Mouse (Mus musculus) lung, embryonic 14.5 days (tissue): ENCODE results near the gene Syt3. TPM values are rescaled to one million over a fixed set of nuclear protein-coding genes. Genes with fewer than 3 reads are reported as not detected.
A peak's percentile ranks its signal among the peaks of the same experiment; 100 is the strongest.

Experiments
- ATAC-seq: fragments of 200-750 bp; cut with Nextera tagmentation; 2 replicates; pipeline ENCODE4 v1.8.0; 2017; ENCODE audit warnings: mild to moderate bottlenecking, moderate TSS enrichment, moderate library complexity; ENCODE audit not compliant: insufficient read depth
- DNase-seq: peaks from one replicate; pipeline ENCODE4 v3.0.0-alpha.2; 2015
- H3K27ac ChIP-seq: fragments of 300-500 bp; sonication (generic); 2 replicates; pipeline ENCODE4 v1.5.1; 2014; ENCODE audit warnings: low read depth, mild to moderate bottlenecking, moderate library complexity
- H3K27me3 ChIP-seq: fragments of 300-500 bp; sonication (generic); 2 replicates; pipeline ENCODE4 v1.6.1; 2014; ENCODE audit warnings: low read length, control low read depth; ENCODE audit not compliant: insufficient read depth
- H3K36me3 ChIP-seq: fragments of 300-500 bp; sonication (generic); 2 replicates; pipeline ENCODE4 v1.6.1; 2014; ENCODE audit warnings: control low read depth; ENCODE audit not compliant: insufficient read depth
- H3K4me1 ChIP-seq: fragments of 300-500 bp; sonication (generic); 2 replicates; pipeline ENCODE4 v1.6.1; 2014; ENCODE audit warnings: antibody characterized with exemption, control low read depth; ENCODE audit not compliant: insufficient read depth
- H3K4me2 ChIP-seq: fragments of 300-500 bp; sonication (generic); 2 replicates; pipeline ENCODE4 v1.6.1; 2014; ENCODE audit warnings: mild to moderate bottlenecking
- H3K4me3 ChIP-seq: fragments of 300-500 bp; sonication (generic); 2 replicates; pipeline ENCODE4 v1.5.1; 2014; ENCODE audit warnings: low read depth, low read length
- H3K9ac ChIP-seq: fragments of 300-500 bp; sonication (generic); 2 replicates; pipeline ENCODE4 v1.6.1; 2014
- H3K9me3 ChIP-seq: fragments of 300-500 bp; sonication (generic); 2 replicates; pipeline ENCODE4 v1.6.1; 2016; ENCODE audit warnings: low read depth, low read length, control low read depth
- CTCF ChIP-seq: IDR thresholded peaks from 2 replicates; pipeline ENCODE4 v1.5.1; 2016; ENCODE audit warnings: antibody characterized with exemption, low read depth
- WGBS: fragments of 180-500 bp; shearing (Covaris S2); extraction: QIAGEN DNeasy Blood & Tissue Kit; methylation state at CpG from one replicate; pipeline ENCODE4 v1.1.7; 2014; 5-methylcytosine and 5-hydroxymethylcytosine counted together
- polyA plus RNA-seq: library from polyadenylated mRNA; unstranded; fragments of >200 nt; fragmentation: Nextera tagmentation; extraction: Ambion mirVana; gene quantifications from 2 replicates; pipeline ENCODE4 v1.2.1, GENCODE M21; 2014

Gene Syt3
- polyA plus RNA-seq, 1 experiment from 2014 or later = 2.0 TPM

DNA sequence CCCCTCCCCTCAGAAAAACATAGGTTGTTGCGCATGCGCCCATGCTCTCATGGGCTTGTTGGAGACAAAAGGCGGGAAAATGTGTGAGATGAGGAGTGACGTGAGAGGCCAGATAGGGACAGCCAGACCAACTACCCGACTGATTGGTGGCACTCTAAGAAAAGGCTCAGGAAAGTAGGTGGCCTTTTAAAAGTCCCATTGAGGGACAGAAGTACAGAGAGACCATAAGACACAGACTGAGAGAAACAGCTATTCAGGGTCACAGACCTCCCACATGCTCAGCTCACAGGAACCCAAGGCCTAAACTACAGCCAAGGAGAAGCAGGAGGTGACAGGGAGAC, 22.1 kb downstream of the Syt3 start:
- ATAC-seq = peak; percentile 65; the same call in 1 of the 2 replicates
- no peak for TF ChIP-seq CTCF

DNA sequence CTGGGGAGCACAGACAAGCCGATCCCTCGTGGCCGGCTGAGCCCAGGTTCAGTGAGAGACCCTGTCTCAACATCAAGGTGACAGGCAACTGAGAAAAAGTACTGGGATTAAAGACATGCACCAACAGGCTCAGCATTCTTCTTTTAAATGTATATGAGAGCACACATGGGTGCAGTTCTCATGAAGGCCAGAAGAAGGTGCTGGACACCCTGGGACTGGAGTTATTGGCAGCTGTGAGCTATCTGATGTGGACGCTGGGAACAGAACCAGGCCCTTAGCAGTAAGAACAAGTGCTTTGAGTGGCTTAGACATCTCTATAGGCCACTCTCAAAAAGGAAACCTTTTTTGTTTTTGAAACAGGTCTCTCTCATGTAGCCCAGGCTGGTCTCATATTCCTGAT, 27.2 kb downstream of the Syt3 start:
- TF ChIP-seq CTCF = no peak; the same call in 1 of the 2 replicates
- H3K4me1 ChIP-seq = no peaks in the 10 kb centered on the region
- WGBS = 73% methylated on average over 4 of the region's 4 CpGs
- ATAC-seq = no peak
- no peak overlapping the region for H3K4me3 ChIP-seq
- H3K27me3 ChIP-seq = no peaks in the 10 kb centered on the region
- H3K9me3 ChIP-seq = no peaks in the 10 kb centered on the region
- no peak overlapping the region for H3K9ac ChIP-seq
- DNase-seq = no peak
- H3K4me2 ChIP-seq = no peak overlapping the region
- H3K36me3 ChIP-seq = no peaks in the 10 kb centered on the region
- H3K27ac ChIP-seq = no peak overlapping the region

More for the DNA sequence above, 22.1 kb downstream of the Syt3 start:
- Histone ChIP-seq H3K27me3 (no peaks in the 10 kb centered on the region), H3K4me1 (no peaks in the 10 kb centered on the region), H3K27ac (no peak overlapping the region), H3K36me3 (no peaks in the 10 kb centered on the region), H3K9ac (no peak overlapping the region), H3K9me3 (no peaks in the 10 kb centered on the region), H3K4me2 (no peak overlapping the region), H3K4me3 (no peak overlapping the region)
- DNase-seq = no peak
- 2% methylated on average over 5 of the region's 5 CpGs for WGBS

DNA sequence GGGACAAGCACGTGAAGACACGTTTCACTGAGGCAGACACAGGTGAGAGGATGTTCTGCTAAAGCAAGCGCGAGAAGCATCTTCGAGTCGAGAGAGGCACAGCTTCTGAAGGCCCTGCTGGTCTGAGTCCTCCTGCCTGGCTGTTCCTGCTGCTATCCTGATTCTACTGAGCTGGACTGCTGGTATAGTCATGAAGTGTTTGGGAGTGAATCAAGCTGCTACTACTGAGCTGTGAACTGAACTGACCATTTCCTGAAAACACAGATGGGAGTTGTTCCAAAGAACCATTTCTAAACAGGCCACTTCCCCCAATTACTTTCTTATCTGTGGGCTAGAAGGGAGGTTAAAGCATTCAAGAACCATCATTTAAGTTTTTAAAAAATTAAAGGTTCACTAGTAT, 29.4 kb downstream of the Syt3 start:
- no peak overlapping the region for H3K4me2 ChIP-seq
- no peaks in the 10 kb centered on the region for H3K9me3 ChIP-seq
- TF ChIP-seq CTCF = no peak
- no peaks in the 10 kb centered on the region for H3K27me3 ChIP-seq
- ATAC-seq (peak; percentile 84), DNase-seq (peak; percentile 83)
- H3K9ac ChIP-seq = no peak overlapping the region
- no peaks in the 10 kb centered on the region for H3K36me3 ChIP-seq
- 54% methylated on average over 6 of the region's 6 CpGs for WGBS
- no peaks in the 10 kb centered on the region for H3K4me1 ChIP-seq
- H3K27ac ChIP-seq = no peak overlapping the region
- H3K4me3 ChIP-seq = no peak overlapping the region

DNA sequence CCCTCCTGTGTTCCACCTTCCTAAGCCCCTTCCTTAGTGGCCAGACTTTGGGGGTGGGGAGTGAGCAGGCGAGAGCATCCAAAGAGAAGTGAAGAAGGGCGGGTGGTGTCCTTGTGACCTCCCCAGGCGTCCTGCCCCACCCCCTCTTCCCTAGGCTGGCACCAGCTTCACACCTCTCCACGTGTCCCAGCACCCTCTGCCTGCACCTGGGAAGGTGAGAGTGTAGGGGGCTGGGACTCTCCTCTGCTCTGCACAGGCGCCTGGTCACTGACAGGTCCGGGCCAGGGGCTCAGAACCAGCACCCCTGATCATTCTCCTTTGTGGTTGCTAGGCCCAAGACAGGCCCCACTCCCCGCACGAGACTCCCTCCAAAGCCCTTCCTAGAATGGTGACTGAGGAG, 43.8 kb downstream of the Syt3 start:
- no peak for TF ChIP-seq CTCF
- WGBS = 7% methylated on average over 8 of the region's 8 CpGs
- Histone ChIP-seq H3K9me3 (no peaks in the 10 kb centered on the region), H3K27me3 (peaks cover 51% of the 10 kb centered on the region), H3K4me2 (peak overlapping the region; percentile 76), H3K9ac (no peak overlapping the region), H3K4me1 (no peaks in the 10 kb centered on the region), H3K4me3 (peak overlapping the region; percentile 45; the same call in 1 of the 2 replicates), H3K27ac (no peak overlapping the region), H3K36me3 (no peaks in the 10 kb centered on the region)
- DNase-seq (no peak), ATAC-seq (no peak)

DNA sequence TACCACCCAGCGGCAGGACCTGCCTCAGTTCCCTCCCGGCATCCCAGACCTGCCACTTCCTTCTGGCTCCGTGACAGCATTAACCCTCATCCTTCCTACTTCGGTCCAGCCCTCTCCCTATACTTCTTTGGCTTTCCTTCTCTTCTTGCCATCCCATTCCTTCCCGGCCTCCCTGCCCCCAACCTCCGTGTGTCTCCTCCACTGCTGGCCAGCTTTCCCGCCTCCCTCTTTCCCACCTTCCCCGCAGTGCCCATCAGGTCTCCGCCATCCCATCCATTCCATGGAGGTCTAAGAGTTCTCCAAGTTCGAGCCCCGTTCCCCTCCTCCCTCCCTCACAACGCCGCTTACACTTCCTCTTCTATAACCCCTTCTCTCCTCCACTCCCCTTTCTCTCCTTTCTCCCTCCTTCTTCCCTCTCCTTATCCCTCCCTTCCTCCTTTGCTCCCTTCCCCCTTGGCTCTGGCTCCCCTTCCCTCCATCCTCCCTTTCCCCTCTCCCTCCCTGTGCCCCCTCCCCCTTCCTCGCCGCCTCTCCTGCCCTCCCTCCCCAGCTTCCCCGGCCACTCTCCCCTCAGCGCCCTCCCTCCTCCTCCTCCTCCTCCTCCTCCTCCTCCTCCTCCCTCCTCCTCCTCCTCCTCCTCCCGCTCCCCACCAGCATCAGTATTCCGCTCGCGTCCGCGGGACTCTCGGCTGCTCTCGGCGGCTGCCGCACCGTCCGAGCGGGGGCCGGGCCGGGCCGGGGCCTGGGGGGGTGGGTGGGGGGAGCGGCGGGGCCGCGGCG, 44.5 kb downstream of the Syt3 start:
- Histone ChIP-seq H3K27me3 (peaks cover 51% of the 10 kb centered on the region), H3K27ac (no peak overlapping the region), H3K9me3 (no peaks in the 10 kb centered on the region), H3K4me3 (peak overlapping the region; percentile 45), H3K36me3 (no peaks in the 10 kb centered on the region), H3K9ac (peak overlapping the region; percentile 47; the same call in 1 of the 2 replicates), H3K4me1 (no peaks in the 10 kb centered on the region), H3K4me2 (peak overlapping the region; percentile 76)
- DNase-seq = peak; percentile 8
- peak; percentile 39; the same call in 1 of the 2 replicates for ATAC-seq
- WGBS = 4% methylated on average over 29 of the region's 38 CpGs
- no peak for TF ChIP-seq CTCF

DNA sequence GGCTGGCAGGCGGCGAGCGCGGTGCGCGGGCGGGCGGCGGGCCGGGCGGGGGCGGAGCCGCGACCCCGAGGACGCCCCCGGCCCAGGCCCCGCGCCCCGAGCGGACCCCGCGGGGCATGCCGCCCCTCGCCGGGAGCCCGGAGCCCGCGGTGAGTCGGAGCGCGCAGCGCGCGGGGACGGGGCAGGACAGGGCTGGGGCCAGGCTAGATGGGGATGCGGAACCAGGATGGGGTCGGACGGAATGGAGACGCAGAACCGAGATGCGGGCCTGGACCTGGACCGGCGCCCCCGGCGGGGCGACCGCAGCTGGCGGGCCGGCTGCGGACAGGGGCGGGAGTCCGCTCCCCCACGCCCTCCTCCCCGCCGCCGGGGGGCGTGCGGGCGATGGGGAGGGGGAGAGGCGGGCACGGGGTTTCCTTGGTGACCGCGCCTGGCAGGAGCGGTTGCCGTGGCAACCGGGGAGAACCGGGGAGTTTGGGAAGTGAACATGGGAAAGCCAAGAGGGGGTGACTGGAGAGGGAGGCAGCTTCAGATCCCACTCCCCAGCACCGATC, 45.1 kb downstream of the Syt3 start, which contains the start of gene Lrrc4b:
Gene Lrrc4b (plus strand): TSS at position 51 of the 554 bp plus-strand sequence.
- H3K36me3 ChIP-seq = no peaks in the 10 kb centered on the region
- H3K4me3 ChIP-seq = peak within 1 kb of the TSS; percentile 45
- H3K4me2 ChIP-seq = peak within 1 kb of the TSS; percentile 76
- under 1% methylated on average over 50 of the region's 69 CpGs for WGBS
- DNase-seq (peak; percentile 47), ATAC-seq (0 out of 2 replicates have a peak, but pooled peaks have one; percentile 23)
- H3K27ac ChIP-seq = no peak within 1 kb of the TSS
- H3K9ac ChIP-seq = peak within 1 kb of the TSS; percentile 47; the same call in 1 of the 2 replicates
- H3K27me3 ChIP-seq = peaks cover 51% of the 10 kb centered on the region
- H3K4me1 ChIP-seq = no peaks in the 10 kb centered on the region
- TF ChIP-seq CTCF = no peak
- H3K9me3 ChIP-seq = no peaks in the 10 kb centered on the region
